Mouse (Mus musculus) cerebellum, postnatal 4 days (tissue): Measurements from ENCODE around the gene Fat1.

Experiments
- DNase-seq, 2 experiments: peaks; one replicate each; pipeline ENCODE4 v3.0.0; 2022; ENCODE audit warnings: low spot score in 2 of 2, mixed read lengths in 1 of 2

The Fat1 gene

GRCm38 (mm10) chr8:44961492-44961891 lies 26.2 kb downstream of the Fat1 start:
- no peak for DNase-seq

DNA sequence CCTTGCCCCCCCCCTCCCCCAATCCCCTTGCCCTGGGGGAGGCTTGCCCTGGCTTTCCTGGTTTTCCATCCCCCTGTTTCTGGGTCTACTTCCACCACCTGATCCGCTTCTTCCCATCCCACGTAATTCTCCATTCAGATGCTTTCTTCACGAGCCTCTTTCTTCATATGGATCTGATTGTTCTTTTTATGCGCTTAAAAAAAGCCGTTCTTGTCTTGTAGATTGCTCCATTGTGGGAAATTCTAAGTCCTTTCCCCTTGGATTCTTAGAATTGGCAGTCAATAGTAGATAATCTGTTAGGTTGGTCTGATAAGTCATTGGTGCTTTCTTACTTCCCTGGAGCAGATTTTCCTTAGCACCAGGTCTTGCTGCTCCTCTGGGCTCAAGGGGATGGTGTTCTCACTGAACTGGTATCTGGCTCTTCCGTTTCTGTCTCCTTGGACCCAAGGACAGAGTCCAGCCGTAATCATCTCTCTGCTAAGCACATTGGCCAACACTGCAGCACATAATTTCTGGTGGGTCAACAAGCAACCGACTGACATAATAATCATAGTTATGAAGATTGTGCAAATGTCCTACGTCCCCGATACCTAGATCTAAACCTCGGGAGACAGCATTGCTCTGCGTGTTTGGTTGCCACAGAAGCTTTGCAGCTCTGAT lies 27.5 kb downstream of the Fat1 start:
- DNase-seq: no peak

DNA sequence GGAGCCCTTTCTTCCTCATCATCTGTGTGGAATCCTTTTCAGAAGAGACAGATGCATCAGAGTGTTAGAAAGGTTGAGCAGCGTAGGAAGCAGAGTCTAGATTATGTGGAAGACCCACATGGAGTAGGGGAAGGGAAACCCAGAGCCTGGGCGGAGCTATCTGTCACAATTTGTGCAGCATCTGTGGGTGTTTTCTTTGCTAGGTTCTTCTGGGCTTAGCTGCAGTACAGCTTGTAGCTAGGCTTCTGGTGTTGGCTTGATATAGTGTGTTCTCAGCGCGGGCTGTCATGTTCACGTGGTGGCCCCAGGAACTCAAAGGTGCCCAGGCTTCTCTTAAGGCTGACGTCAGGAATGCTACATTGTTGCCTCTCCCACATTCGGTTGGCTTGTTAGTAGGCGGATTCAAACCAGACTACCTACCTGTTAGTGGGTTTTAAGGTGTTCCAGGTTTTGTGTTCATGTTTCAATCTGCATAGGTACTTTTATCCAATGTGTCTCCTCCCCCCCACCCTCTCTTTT lies 32.3 kb downstream of the Fat1 start:
- no peak for DNase-seq

GRCm38 (mm10) chr8:44970093-44970492 lies 34.8 kb downstream of the Fat1 start:
- no peak for DNase-seq

GRCm38 (mm10) chr8:44971346-44971745 lies 36.1 kb downstream of the Fat1 start:
- DNase-seq: no peak

DNA sequence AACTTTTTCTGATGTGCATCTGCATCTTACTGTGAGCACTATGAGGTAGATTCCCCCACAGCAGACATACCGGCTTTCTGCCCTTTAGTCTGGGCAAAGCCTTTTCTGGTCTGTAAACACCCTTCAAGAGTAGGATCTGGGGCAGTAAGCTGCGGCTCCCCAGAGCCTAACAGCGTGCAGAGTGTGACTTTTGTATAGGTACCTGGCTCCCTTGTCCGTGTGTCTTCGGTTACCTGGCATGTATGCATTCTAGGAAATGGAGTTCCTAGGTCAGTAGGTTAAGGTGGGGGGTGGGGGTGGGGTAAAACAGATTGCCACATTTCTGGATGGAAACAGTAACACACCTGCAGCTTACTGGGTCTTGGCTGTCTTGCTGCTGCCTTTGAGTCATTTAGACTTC lies 36.7 kb downstream of the Fat1 start:
- DNase-seq: no peak

DNA sequence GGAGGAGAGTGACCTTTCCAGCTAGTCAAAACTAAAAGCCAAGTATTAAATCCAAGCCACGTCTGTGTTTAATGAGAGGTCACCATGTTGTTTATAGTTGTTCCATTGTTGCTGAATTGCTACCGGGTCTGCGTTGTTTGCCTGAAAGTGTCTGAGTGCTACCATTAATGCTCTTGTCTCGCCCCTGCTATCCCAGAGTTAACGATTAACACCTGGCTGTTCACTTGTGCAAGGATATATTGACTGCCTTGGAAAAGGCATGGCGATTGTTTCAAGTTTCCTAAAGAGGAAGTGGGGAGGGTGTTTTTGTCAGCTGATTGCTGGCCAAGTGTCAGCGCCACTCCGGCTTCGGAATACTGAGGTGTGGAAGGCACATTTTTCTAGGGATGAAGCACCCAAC lies 39.9 kb downstream of the Fat1 start:
- DNase-seq: no peak

GRCm38 (mm10) chr8:44975654-44976053 lies 40.4 kb downstream of the Fat1 start:
- DNase-seq: no peak

- DNase-seq: no peak
Measured at GRCm38 (mm10) chr8:44978622-44979021, 43.4 kb downstream of the Fat1 start.

- DNase-seq: no peak
Measured at GRCm38 (mm10) chr8:44979245-44979644, 44.0 kb downstream of the Fat1 start.

DNA sequence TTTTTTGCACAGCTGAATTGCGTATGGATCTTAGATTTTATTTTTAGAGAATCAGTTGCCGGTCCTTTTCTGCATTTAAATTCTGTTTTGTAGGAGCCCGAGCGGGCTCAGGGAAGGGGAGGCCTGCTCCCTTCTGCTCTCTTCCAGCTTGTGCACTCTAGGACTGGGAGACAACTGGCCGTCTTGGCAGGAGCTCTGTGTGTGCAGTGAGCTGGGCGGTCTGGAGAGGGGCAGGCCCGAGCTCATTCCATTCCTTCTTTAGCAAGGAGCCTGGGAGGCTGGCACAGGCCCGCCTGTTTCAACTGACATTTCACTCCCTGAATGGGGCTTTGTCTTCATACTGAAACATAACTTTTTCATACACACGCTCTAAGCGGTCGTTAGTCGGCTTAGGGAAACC lies 44.8 kb downstream of the Fat1 start:
- peak in 1 of 2 experiments; percentile 59 for DNase-seq

GRCm38 (mm10) chr8:44985326-44986288 lies 50.4 kb downstream of the Fat1 start:
- DNase-seq: no peak

- no peak for DNase-seq
Measured at GRCm38 (mm10) chr8:44991700-44992487, 56.6 kb downstream of the Fat1 start.

- no peak for DNase-seq
Measured at GRCm38 (mm10) chr8:44992664-44993063, 57.4 kb downstream of the Fat1 start.

DNA sequence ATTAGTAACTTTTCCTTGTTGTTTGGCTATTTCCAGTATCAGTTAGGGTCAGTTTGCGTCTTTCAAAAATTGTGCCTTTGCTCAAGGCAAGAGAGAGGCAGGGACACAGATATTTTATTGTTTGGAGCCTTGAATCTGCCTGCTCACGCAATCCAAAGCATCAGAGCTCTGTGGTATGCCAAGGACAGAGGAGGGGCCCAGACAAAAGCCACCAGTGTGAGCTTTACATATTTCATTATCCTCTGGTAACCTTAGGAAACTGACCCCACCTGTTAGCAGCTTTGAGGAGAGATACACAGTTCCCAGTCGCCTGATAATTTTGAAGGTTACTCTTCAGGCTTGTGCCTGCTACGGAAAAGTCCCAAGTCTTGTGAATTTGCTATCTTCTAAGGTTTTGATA lies 58.1 kb downstream of the Fat1 start:
- no peak for DNase-seq

GRCm38 (mm10) chr8:44996493-44996892 lies 61.2 kb downstream of the Fat1 start:
- DNase-seq: no peak

DNA sequence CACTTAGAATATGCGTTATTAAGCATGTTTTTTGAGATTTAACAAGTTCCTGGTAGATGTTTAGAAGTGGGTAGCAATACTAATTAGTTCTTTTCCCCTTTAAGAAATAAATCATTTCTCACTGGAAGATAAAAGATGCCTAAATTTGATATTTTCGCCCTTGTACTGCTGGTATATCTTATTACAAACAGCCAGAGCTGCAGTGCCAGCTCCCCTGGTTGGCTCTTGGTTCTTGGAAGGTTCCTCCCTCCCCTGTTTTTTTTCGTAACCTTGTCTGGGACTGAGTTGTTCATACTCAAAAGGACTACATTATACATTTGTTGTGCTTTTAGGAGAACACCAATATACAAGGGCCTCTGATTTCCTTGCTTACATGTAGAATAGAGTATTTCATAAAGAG lies 62.1 kb downstream of the Fat1 start:
- no peak for DNase-seq

DNA sequence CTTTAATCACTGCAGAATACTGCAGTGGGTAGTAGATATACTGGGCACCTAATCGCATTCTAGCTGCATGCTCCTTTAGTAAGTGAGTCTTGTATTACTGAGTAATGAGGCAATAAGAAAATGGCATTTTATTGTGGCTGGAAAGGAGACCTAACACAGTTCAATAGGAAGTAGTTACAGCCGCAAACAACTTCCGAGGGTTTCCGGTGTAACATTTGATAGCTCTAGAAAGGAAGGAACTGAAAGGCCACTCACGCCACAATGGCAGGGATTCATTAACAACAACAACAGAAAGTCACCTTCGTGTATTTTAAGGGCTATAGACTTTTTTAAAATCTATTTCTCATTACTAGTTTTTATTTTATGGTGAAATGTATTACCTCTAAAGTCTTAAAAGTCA lies 62.6 kb downstream of the Fat1 start:
- no peak for DNase-seq

DNA sequence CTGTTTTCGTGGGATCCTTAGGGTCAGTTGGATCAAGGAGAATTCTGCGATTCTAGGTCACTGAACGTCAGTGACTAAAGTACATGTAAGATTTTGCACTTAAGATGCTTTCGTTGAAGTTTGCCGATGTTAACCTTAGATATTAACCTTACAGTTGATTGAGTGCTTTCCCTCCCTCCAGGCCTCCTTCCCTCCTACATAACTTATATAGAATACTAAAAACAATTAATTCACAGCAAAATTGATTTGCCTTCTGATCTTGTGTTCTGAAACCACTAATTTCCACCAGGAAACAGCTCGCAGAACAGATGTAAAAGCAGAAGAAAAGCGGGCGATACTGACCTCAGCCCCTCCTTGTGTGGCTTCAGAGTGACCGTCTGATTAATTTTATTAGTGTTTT lies 63.0 kb downstream of the Fat1 start:
- no peak for DNase-seq

DNA sequence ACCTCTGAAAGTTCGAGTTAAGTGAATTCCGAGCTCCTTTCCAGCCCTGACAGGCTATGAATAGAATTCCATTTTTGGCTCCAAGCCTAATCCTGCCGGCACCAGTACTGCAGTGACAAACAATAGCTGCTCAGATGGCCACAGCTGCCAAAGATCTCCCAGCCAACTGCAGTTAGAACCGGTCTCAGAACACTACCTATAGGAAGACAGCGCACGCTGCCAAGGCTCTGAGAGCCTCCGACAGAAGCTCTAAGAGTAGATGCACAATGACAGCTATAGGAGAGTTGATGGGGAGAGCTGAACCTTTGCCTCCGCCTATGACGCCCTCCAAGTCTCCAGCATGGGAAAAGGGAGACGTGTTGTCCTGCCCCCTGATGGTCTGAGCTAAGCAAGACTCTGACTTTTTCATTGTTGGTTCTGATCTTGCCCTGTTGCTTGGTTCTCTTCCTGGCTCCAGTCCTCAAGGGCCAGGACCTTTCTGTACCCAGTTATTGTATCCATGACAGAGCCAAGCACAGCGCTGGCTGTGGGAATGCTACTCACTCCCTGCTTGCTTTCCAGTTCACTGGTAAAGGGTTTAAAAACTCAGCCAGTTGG lies 63.5 kb downstream of the Fat1 start:
- DNase-seq: peak in 1 of 2 experiments; percentile 62

- DNase-seq: no peak
Measured at GRCm38 (mm10) chr8:45001577-45002197, 66.4 kb downstream of the Fat1 start.
